Mouse (Mus musculus): ENCODE measurements at regions not wholly inside any gene's neighbourhood (a gene's known extent, or its start where the extent isn't known, plus 50 kb on each side); places are given as distances from the start of the nearest gene placed in this dataset.

DNA sequence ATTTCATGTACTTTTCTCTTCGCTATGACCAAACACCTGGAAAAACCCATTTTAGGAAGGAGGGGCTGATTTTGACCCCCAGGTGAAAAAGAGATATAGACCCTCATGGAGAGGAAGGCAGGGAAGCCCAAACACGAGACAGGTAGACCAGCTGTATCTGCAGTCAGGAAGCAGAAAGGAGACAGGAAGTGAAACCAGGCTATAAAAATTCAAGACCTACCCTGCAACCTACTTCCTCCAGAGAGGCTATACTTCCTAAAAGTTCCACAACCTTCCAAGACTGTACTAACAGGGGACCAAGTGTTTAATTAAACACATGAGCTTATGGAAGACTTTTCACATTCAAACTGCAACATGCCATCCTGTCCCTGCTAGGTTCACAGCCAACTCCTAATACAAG lies 180.9 kb downstream of the Tm2d1 start:
- ATAC-seq (replicated peaks; ENCODE audit: low FRiP score, poor library complexity, severe bottlenecking): no peak

DNA sequence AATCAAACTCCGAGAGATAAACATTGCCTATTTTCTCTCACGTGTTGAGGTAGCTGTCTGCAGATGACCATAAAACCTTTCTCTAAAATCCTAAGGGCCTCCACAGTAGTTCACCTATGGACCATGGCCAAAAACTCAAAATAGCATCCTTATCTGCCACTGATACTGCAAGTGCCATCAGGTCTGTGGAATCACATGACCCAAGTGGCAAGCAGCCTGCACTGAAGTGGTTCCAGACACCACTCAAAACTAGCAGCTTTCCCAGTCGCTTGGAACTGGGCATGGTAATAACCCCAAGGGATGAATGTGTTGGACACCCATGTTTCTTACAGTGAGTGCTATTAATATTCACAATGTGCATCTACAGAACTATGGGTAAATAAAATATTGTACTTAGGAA lies 182.0 kb downstream of the Tm2d1 start:
- peak; percentile 43; the same call in 1 of the 2 replicates for ATAC-seq (replicated peaks; ENCODE audit: low FRiP score, poor library complexity, severe bottlenecking)

DNA sequence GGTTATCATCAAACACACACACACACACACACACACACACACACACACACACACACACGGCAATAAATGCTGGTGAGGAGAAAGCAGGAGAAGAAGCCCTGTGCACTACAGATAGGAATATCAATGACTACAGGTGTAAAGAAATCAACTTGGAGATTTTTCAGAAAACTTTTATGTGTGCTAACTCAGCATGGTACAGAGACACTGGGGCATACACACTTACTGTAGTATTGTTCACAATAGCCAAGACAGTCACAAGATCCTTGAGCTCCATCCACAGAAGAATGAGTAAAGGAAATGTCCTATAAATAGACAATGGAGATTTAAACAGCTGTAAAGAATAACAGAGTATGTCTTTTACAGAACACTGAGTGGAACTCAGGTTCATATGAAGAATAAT lies 182.4 kb downstream of the Tm2d1 start:
- ATAC-seq (replicated peaks; ENCODE audit: low FRiP score, poor library complexity, severe bottlenecking): peak; percentile 30; the same call in 1 of the 2 replicates

- ATAC-seq (replicated peaks; ENCODE audit: low FRiP score, poor library complexity, severe bottlenecking): peak; percentile 45
These were observed 192.8 kb downstream of the Tm2d1 start for GRCm38 (mm10) chr4:98190318-98190717.

DNA sequence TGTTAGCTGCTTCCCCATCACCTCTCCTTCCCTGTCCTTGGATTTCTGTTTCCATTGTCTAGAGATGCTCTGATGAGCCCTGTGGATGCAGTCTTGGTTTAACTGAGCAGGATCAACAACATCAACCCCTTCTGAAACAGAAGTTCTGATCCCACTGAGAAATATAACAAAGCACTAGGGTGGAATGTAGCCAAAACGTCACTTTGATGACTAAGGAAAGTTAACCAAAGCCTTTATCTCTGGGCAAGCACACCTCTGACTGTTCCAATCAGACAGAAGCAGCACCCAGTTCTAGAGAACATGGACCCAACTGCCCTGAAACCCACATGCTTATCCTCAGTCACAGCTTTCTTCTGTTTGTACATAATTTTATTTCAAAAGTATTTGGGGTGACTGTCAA lies 193.2 kb downstream of the Tm2d1 start:
- peak; percentile 89 for ATAC-seq (replicated peaks; ENCODE audit: low FRiP score, poor library complexity, severe bottlenecking)

DNA sequence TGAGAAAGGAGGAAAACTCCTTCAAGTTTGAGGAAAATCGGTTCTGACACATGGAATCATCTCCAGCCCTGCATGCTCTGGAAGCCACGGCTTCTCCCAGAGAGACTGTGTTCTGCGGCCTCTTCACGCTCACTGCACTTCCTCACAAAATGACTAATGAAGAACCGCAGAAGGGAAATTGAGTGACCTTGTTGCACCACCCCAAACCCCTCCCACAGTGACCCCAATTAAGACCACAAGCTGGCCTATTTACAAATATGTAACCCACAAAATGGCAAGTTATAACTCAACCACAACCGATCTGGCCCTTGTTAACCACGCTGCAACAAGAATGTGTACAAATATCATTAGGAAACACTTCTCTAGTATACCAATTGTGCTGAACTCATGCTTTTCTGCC lies 194.2 kb downstream of the Tm2d1 start:
- ATAC-seq (replicated peaks; ENCODE audit: low FRiP score, poor library complexity, severe bottlenecking): no peak

GRCm38 (mm10) chr4:98187038-98187437 lies 196.1 kb downstream of the Tm2d1 start:
- peak; percentile 39 for ATAC-seq (replicated peaks; ENCODE audit: low FRiP score, poor library complexity, severe bottlenecking)

DNA sequence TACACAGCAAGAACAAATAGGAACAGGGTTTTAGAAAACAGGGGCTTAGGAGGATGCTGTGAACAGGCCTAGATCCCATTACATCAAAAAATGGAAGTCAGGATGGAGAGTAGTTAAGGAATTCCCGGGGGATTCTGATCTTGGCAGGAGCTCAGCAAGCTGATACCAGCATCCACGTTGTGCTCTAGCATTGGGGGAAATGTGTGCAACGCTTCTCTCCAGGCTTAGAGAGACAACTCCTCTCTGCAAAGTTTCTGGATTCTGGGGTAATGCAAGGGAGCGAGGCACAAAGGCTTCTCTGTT lies 201.1 kb downstream of the Tm2d1 start:
- ATAC-seq (replicated peaks; ENCODE audit: low FRiP score, poor library complexity, severe bottlenecking): no peak

DNA sequence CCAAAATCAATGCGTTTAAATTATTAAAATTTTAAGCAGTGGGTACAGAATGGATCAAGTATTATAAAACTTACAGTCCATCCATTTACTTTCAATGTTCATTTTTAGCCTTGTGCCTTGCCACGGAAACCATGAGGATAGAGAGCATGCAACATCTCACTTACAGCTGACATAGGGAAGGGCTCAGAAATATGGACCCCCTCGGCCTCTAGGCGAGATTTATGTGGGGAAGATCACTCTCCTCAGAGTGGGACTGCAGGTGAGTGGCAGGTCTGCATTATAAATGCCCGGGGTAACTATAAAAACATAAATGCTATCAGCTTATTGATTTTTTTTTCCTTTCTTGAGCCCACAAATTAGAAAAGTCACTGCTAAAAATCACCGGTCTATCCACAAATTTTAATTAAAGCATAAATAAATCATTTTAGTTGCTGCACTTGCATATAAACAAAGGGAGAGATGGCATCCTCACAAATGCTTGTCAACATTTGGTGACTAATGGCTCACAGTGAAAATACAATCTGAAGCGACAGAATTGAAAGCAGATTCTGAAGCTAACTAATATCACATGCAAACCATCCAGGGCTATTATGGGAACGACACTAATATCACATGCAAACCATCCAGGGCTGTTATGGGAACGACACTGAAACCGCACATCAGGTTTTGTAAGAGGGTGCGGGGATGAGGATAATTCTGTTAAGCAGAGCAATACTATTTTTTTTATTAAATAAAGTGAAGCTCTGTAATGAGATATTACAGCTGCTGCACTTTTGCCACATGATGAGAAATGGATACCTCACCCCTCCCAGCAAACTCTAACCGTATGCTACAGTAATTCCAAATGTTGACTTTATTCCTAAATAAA lies 201.7 kb downstream of the Tm2d1 start:
- ATAC-seq (replicated peaks; ENCODE audit: low FRiP score, poor library complexity, severe bottlenecking): no peak

- ATAC-seq (replicated peaks; ENCODE audit: low FRiP score, poor library complexity, severe bottlenecking): no peak
These were observed 202.8 kb downstream of the Tm2d1 start for GRCm38 (mm10) chr4:98180336-98180735.
